Mouse (Mus musculus): ENCODE results near the gene Pak6.

Pak6 gene

GRCm38 (mm10) chr2:118664975-118665516, 1.9 kb downstream of the Pak6 start:
- no peak for DNase-seq (ENCODE audit: low spot score in 2 of 2)

- DNase-seq (ENCODE audit: low spot score in 2 of 2), result no peak
These were observed 2.5 kb downstream of the Pak6 start for GRCm38 (mm10) chr2:118665616-118666015.

GRCm38 (mm10) chr2:118667181-118667580, 4.1 kb downstream of the Pak6 start:
- DNase-seq (ENCODE audit: low spot score in 2 of 2), result no peak

GRCm38 (mm10) chr2:118669245-118669644, 6.1 kb downstream of the Pak6 start:
- DNase-seq (ENCODE audit: low spot score in 2 of 2), result no peak

- DNase-seq (ENCODE audit: low spot score in 2 of 2), result no peak
These were observed 6.7 kb downstream of the Pak6 start for GRCm38 (mm10) chr2:118669785-118670184.

GRCm38 (mm10) chr2:118671728-118672127, 8.6 kb downstream of the Pak6 start:
- no peak for DNase-seq (ENCODE audit: low spot score in 2 of 2)

GRCm38 (mm10) chr2:118673686-118674465, 10.8 kb downstream of the Pak6 start:
- no peak for DNase-seq (ENCODE audit: low spot score in 2 of 2)

- DNase-seq (ENCODE audit: low spot score in 2 of 2), result no peak
These were observed 11.4 kb downstream of the Pak6 start for GRCm38 (mm10) chr2:118674500-118674899.

- no peak for DNase-seq (ENCODE audit: low spot score in 2 of 2)
These were observed 14.0 kb downstream of the Pak6 start for GRCm38 (mm10) chr2:118676839-118677741.

GRCm38 (mm10) chr2:118677817-118678216, 14.7 kb downstream of the Pak6 start:
- no peak for DNase-seq (ENCODE audit: low spot score in 2 of 2)

- DNase-seq (ENCODE audit: low spot score in 2 of 2), result no peak
These were observed 16.5 kb downstream of the Pak6 start for GRCm38 (mm10) chr2:118679577-118679976.

- DNase-seq (ENCODE audit: low spot score in 2 of 2), result no peak
These were observed 17.8 kb downstream of the Pak6 start for GRCm38 (mm10) chr2:118680926-118681325.

- no peak for DNase-seq (ENCODE audit: low spot score in 2 of 2)
These were observed 19.6 kb downstream of the Pak6 start for GRCm38 (mm10) chr2:118682544-118683260.

- no peak for DNase-seq (ENCODE audit: low spot score in 2 of 2)
These were observed 22.0 kb downstream of the Pak6 start for GRCm38 (mm10) chr2:118685088-118685487.

GRCm38 (mm10) chr2:118686693-118687092, 23.6 kb downstream of the Pak6 start:
- DNase-seq (ENCODE audit: low spot score in 2 of 2), result no peak

GRCm38 (mm10) chr2:118687791-118688190, 24.7 kb downstream of the Pak6 start:
- DNase-seq (ENCODE audit: low spot score in 2 of 2), result no peak

GRCm38 (mm10) chr2:118689875-118690274, 26.8 kb downstream of the Pak6 start:
- DNase-seq (ENCODE audit: low spot score in 2 of 2), result no peak

GRCm38 (mm10) chr2:118693370-118693966, 30.4 kb downstream of the Pak6 start:
- DNase-seq (ENCODE audit: low spot score in 2 of 2), result no peak

GRCm38 (mm10) chr2:118695677-118696232, 32.7 kb downstream of the Pak6 start:
- DNase-seq (ENCODE audit: low spot score in 2 of 2), result peak in 1 of 2 experiments; percentile 66

GRCm38 (mm10) chr2:118696451-118697308, 33.6 kb downstream of the Pak6 start:
- no peak for DNase-seq (ENCODE audit: low spot score in 2 of 2)

Data from spleen, postnatal 4 days (tissue).